Mouse (Mus musculus) kidney, postnatal 0 days (tissue): ENCODE data around the gene Tcte1. TPM values are rescaled to one million over a fixed set of nuclear protein-coding genes. Genes with fewer than 3 reads are reported as not detected.

Source experiments
- ATAC-seq: fragments of 200-750 bp; cut with Nextera tagmentation; replicated peaks from 2 replicates; pipeline ENCODE4 v1.8.0; 2017; ENCODE audit warnings: low read depth, moderate number of reproducible peaks, moderate TSS enrichment, moderate library complexity; ENCODE audit not compliant: low FRiP score
- DNase-seq: peaks from one replicate; pipeline ENCODE4 v3.0.0-alpha.2; 2016; ENCODE audit warnings: low spot score
- H3K27ac ChIP-seq: fragments of 300-500 bp; sonication (generic); 2 replicates; pipeline ENCODE4 v1.5.1; 2014; ENCODE audit warnings: mild to moderate bottlenecking
- H3K27me3 ChIP-seq: fragments of 300-500 bp; sonication (generic); 2 replicates; pipeline ENCODE4 v1.6.1; 2014; ENCODE audit warnings: low read length, mixed read lengths; ENCODE audit not compliant: insufficient read depth
- H3K36me3 ChIP-seq: fragments of 300-500 bp; sonication (generic); 2 replicates; pipeline ENCODE4 v1.6.1; 2014; ENCODE audit warnings: low read length, mixed read lengths; ENCODE audit not compliant: insufficient read depth
- H3K4me1 ChIP-seq: fragments of 300-500 bp; sonication (generic); replicated peaks from 2 replicates; pipeline ENCODE4 v1.6.1; 2014; ENCODE audit warnings: antibody characterized with exemption, low read length, mixed read lengths; ENCODE audit not compliant: insufficient read depth
- H3K4me2 ChIP-seq: fragments of 300-500 bp; sonication (generic); 2 replicates; pipeline ENCODE4 v1.6.1; 2014; ENCODE audit warnings: mild to moderate bottlenecking, low read length, moderate library complexity, mixed read lengths
- H3K4me3 ChIP-seq: fragments of 300-500 bp; sonication (generic); replicated peaks from 2 replicates; pipeline ENCODE4 v1.5.1; 2014; ENCODE audit warnings: low read depth, low read length
- H3K9ac ChIP-seq: fragments of 300-500 bp; sonication (generic); 2 replicates; pipeline ENCODE4 v1.6.1; 2014; ENCODE audit warnings: low read depth, low read length
- H3K9me3 ChIP-seq: fragments of 300-500 bp; sonication (generic); replicated peaks from 2 replicates; pipeline ENCODE4 v1.6.1; 2016; ENCODE audit warnings: low read length, inconsistent platforms, mixed read lengths
- CTCF ChIP-seq: IDR thresholded peaks from 2 replicates; pipeline ENCODE4 v1.5.1; 2016; ENCODE audit warnings: antibody characterized with exemption, low read depth, mild to moderate bottlenecking, moderate library complexity
- WGBS: fragments of 180-500 bp; shearing (Covaris S2); extraction: QIAGEN DNeasy Blood & Tissue Kit; methylation state at CpG from one replicate; pipeline ENCODE4 v1.1.7; 2014; 5-methylcytosine and 5-hydroxymethylcytosine counted together
- polyA plus RNA-seq: library from polyadenylated mRNA; unstranded; fragments of >200 nt; fragmentation: Nextera tagmentation; extraction: Ambion mirVana; gene quantifications from 2 replicates; pipeline ENCODE4 v1.2.1, GENCODE M21; 2015

Gene Tcte1
- polyA plus RNA-seq, 1 experiment from 2014 or later, result 0.07 TPM

GRCm38 (mm10) chr17:45588370-45588769 lies 65.1 kb downstream of the Tcte1 start:
- Histone ChIP-seq H3K4me1 (peaks cover 37% of the 10 kb centered on the region), H3K4me2 (no peak overlapping the region), H3K4me3 (no peak overlapping the region), H3K27ac (no peak overlapping the region), H3K36me3 (0 out of 2 replicates have a peak, but pooled peaks cover 6% of the 10 kb centered on the region), H3K9me3 (no peaks in the 10 kb centered on the region), H3K9ac (no peak overlapping the region), H3K27me3 (no peaks in the 10 kb centered on the region)
- no peak for TF ChIP-seq CTCF
- DNase-seq, result no peak
- 90% methylated on average over 7 of the region's 7 CpGs for WGBS
- no peak for ATAC-seq

- no peaks in the 10 kb centered on the region for H3K9me3 ChIP-seq
- H3K27me3 ChIP-seq, result no peaks in the 10 kb centered on the region
- 99% methylated on average over 7 of the region's 7 CpGs for WGBS
- TF ChIP-seq CTCF, result no peak
- no peak overlapping the region for H3K4me3 ChIP-seq
- DNase-seq, result no peak
- H3K36me3 ChIP-seq, result 0 out of 2 replicates have a peak, but pooled peaks cover 6% of the 10 kb centered on the region
- no peak overlapping the region for H3K4me2 ChIP-seq
- peaks cover 44% of the 10 kb centered on the region for H3K4me1 ChIP-seq
- no peak overlapping the region for H3K27ac ChIP-seq
- H3K9ac ChIP-seq, result no peak overlapping the region
- no peak for ATAC-seq
Measured at GRCm38 (mm10) chr17:45589236-45589635, 66.0 kb downstream of the Tcte1 start.

DNA sequence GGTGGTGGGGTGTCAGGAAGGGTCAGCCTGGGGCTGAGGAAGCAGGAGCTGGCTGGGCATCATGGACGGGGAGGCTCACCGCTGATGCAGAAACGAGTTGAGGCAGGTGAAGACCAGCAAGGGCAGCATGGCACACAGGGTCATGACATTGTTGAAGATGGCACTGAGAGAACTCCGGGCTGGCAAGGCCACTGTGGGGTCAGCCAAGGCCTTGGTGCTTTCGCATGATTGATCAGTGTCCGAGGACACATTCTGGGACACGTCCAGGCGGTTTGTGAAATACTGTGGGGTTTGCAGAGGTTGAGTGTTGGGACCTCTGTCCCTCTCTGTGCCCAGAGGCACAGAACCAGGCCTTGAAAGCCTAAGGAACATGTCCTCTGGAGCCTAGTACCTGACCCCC lies 66.6 kb downstream of the Tcte1 start:
- H3K9me3 ChIP-seq, result no peaks in the 10 kb centered on the region
- ATAC-seq (no peak), DNase-seq (no peak)
- H3K36me3 ChIP-seq, result 0 out of 2 replicates have a peak, but pooled peaks cover 6% of the 10 kb centered on the region
- WGBS, result 87% methylated on average over 8 of the region's 8 CpGs
- no peak for TF ChIP-seq CTCF
- peaks cover 46% of the 10 kb centered on the region for H3K4me1 ChIP-seq
- no peaks in the 10 kb centered on the region for H3K27me3 ChIP-seq
- H3K27ac ChIP-seq, result no peak overlapping the region
- H3K9ac ChIP-seq, result no peak overlapping the region
- no peak overlapping the region for H3K4me2 ChIP-seq
- H3K4me3 ChIP-seq, result no peak overlapping the region

GRCm38 (mm10) chr17:45590410-45590809 lies 67.2 kb downstream of the Tcte1 start:
- Histone ChIP-seq H3K4me1 (peaks cover 45% of the 10 kb centered on the region), H3K36me3 (0 out of 2 replicates have a peak, but pooled peaks cover 6% of the 10 kb centered on the region), H3K27me3 (no peaks in the 10 kb centered on the region), H3K9me3 (no peaks in the 10 kb centered on the region), H3K4me3 (no peak overlapping the region), H3K4me2 (no peak overlapping the region), H3K9ac (no peak overlapping the region), H3K27ac (no peak overlapping the region)
- TF ChIP-seq CTCF, result no peak
- WGBS, result 76% methylated on average over 6 of the region's 6 CpGs
- DNase-seq, result no peak
- no peak for ATAC-seq

DNA sequence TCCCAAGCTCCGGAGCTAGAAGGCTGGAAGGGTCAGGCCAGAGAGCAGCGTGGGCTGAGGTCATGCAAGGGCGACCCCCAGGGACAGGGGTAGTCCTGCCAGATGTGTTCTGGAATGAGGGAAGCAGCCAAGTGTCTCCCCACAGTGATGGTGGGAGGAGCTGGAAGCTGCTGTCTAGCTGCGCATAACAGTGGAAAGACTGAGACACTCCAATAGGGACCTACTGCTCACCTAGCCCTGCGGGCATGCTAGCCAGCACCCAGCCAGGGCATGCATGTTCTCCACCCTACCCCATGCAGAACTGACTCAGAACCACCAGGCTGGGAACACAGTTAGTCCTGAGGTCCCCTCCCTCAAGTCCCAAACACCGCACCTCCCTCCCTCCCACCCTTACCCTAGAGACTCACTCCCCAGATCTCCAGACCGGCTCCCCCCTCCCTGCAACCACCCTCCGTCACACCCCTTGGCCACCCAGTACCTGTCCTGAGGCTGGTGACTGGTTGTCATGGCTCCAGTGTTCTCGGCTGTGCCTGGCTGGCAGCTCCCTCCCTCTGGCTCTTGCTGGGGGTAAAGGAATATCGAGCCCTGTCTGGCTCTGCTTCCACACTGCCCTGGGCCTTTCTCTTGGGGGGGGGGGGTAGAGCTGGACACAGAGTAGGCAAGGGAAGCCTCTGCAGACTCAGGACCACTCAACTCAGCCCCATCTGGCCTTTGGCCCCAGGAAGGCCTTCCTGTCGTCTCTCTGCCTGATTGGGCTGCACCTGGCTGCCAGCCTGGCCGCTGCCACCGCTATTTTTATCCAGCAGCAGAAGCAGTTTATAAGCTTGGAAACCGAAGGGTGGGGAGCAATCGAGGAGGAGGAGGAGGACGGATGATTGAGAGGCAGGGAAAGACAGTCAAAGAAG lies 68.7 kb downstream of the Tcte1 start:
- H3K4me1 ChIP-seq, result peaks cover 46% of the 10 kb centered on the region
- no peak; the same call in 1 of the 2 replicates for ATAC-seq
- 32% methylated on average over 16 of the region's 16 CpGs for WGBS

More for the DNA sequence above, 68.7 kb downstream of the Tcte1 start:
- Histone ChIP-seq H3K9ac (peak overlapping the region; percentile 28; the same call in 1 of the 2 replicates), H3K27ac (peak overlapping the region; percentile 70), H3K36me3 (0 out of 2 replicates have a peak, but pooled peaks cover 6% of the 10 kb centered on the region), H3K4me2 (peak overlapping the region; percentile 98), H3K9me3 (no peaks in the 10 kb centered on the region), H3K27me3 (no peaks in the 10 kb centered on the region), H3K4me3 (no peak overlapping the region)
- TF ChIP-seq CTCF, result no peak
- no peak for DNase-seq

Other genes with a start within 250 kb of the Tcte1 start
- 47.4 and 48.7 TPM in 2 replicates for gene Cdc5l, start 89.7 kb upstream of the Tcte1 start, polyA plus RNA-seq
- 0.17 and 0.39 TPM in 2 replicates for gene Spats1, start 48.0 kb upstream of the Tcte1 start, polyA plus RNA-seq
- 11.5 and 13.8 TPM in 2 replicates for gene Aars2, start 16.6 kb upstream of the Tcte1 start, polyA plus RNA-seq
- gene Tmem151b, start 26.2 kb downstream of the Tcte1 start, polyA plus RNA-seq, result 1.5 and 1.8 TPM in 2 replicates
- gene Nfkbie, start 32.3 kb downstream of the Tcte1 start, polyA plus RNA-seq, result 4.8 and 5.1 TPM in 2 replicates
- gene Slc35b2, start 40.4 kb downstream of the Tcte1 start, polyA plus RNA-seq, result 131 and 138 TPM in 2 replicates
- 1,330 and 1,432 TPM in 2 replicates for gene Hsp90ab1, start 49.8 kb downstream of the Tcte1 start, polyA plus RNA-seq
- gene Slc29a1, start 76.2 kb downstream of the Tcte1 start, polyA plus RNA-seq, result 93.6 and 101 TPM in 2 replicates
- 16.7 and 18.4 TPM in 2 replicates for gene Mymx, start 78.7 kb downstream of the Tcte1 start, polyA plus RNA-seq
- 0.17 TPM in 1 of 2 replicates, not detected in the other for gene Capn11, start 135.9 kb downstream of the Tcte1 start, polyA plus RNA-seq
- 148 and 160 TPM in 2 replicates for gene Mrpl14, start 162.9 kb downstream of the Tcte1 start, polyA plus RNA-seq
- gene Tmem63b, start 163.5 kb downstream of the Tcte1 start, polyA plus RNA-seq, result 29.6 and 32.7 TPM in 2 replicates
- 0.66 TPM in 1 of 2 replicates, not detected in the other for gene 1600014C23Rik, start 210.4 kb downstream of the Tcte1 start, polyA plus RNA-seq